Mouse (Mus musculus): ENCODE results near the gene Sesn1. TPM values are rescaled to one million over a fixed set of nuclear protein-coding genes. Genes with fewer than 3 reads are reported as not detected.

Sesn1 gene
- polyA plus RNA-seq, 1 experiment: 9.7 TPM

DNA sequence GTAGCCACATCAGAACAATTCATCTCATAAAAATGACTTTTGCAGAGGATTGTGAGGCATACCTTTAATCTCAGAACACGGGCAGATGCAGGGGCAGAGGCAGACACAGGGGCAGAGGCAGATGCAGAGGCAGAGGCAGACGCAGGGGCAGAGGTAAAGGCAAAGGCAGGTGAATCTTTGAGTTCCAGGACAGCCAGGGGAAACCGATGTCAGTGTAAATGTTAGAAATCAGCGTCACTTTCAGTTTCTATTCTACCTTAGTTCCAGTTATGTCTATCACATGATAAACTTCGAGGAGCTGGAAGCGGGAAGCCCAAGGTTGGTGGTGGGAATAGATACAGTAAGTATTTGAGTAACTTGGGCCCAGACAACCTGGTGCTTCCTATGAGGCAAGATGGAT, 42.5 kb upstream of the Sesn1 start:
- no peaks in the 10 kb centered on the region for H3K27me3 ChIP-seq (ENCODE audit: control insufficient read depth, insufficient read depth, insufficient read length)
- no peak for TF ChIP-seq MYOD1 (IDR thresholded peaks at IDR 0.05; ENCODE audit: control insufficient read depth in 1 of 3, insufficient read length in 2 of 3, low read depth in 2 of 3)
- TF ChIP-seq POLR2A (IDR thresholded peaks at IDR 0.05; ENCODE audit: insufficient read length, low read depth): no peak
- H3K79me2 ChIP-seq (ENCODE audit: control insufficient read depth, insufficient read depth): no peaks in the 10 kb centered on the region
- no peak overlapping the region for H3K4me2 ChIP-seq (ENCODE audit: low read depth)
- H3K36me3 ChIP-seq (ENCODE audit: control insufficient read depth, insufficient read depth): no peaks in the 10 kb centered on the region
- H3ac ChIP-seq (ENCODE audit: control insufficient read depth, insufficient read length): no peak overlapping the region
- no peak overlapping the region for H3K4me3 ChIP-seq

GRCm38 (mm10) chr10:41792375-41792774, 17.4 kb upstream of the Sesn1 start:
- Histone ChIP-seq H3K79me2 (ENCODE audit: control insufficient read depth, insufficient read depth) (no peaks in the 10 kb centered on the region), H3K27me3 (ENCODE audit: control insufficient read depth, insufficient read depth, insufficient read length) (no peaks in the 10 kb centered on the region), H3ac (ENCODE audit: control insufficient read depth, insufficient read length) (no peak overlapping the region), H3K4me2 (ENCODE audit: low read depth) (no peak overlapping the region), H3K4me3 (no peak overlapping the region), H3K36me3 (ENCODE audit: control insufficient read depth, insufficient read depth) (no peaks in the 10 kb centered on the region)
- TF ChIP-seq E2F4 (IDR thresholded peaks at IDR 0.05; ENCODE audit: insufficient read depth): no peak
- TF ChIP-seq TCF3 (IDR thresholded peaks at IDR 0.05; ENCODE audit: insufficient read length, low read depth): no peak
- TF ChIP-seq TCF12 (IDR thresholded peaks at IDR 0.05; ENCODE audit: insufficient read depth, poor library complexity, severe bottlenecking): no peak
- no peak for TF ChIP-seq POLR2AphosphoS2 (IDR thresholded peaks at IDR 0.05; ENCODE audit: insufficient read length, low read depth)
- TF ChIP-seq MYOD1 (IDR thresholded peaks at IDR 0.05; ENCODE audit: control insufficient read depth in 1 of 3, insufficient read length in 2 of 3, low read depth in 2 of 3): no peak
- TF ChIP-seq MYOG (IDR thresholded peaks at IDR 0.05; ENCODE audit: control insufficient read depth in 1 of 3, insufficient read depth in 1 of 3, insufficient read length in 2 of 3, low read depth in 2 of 3): no peak
- TF ChIP-seq SRF (IDR thresholded peaks at IDR 0.05; ENCODE audit: control insufficient read depth, insufficient read length, low read depth): no peak
- no peak for TF ChIP-seq USF1 (IDR thresholded peaks at IDR 0.05; ENCODE audit: low read depth)
- no peak for TF ChIP-seq CEBPB (IDR thresholded peaks at IDR 0.05; ENCODE audit: insufficient read depth, poor library complexity, severe bottlenecking)
- no peak for TF ChIP-seq POLR2A (IDR thresholded peaks at IDR 0.05; ENCODE audit: insufficient read length, low read depth)
- TF ChIP-seq REST (IDR thresholded peaks at IDR 0.05; ENCODE audit: insufficient read depth, insufficient read length): no peak
- no peak for TF ChIP-seq MAX (IDR thresholded peaks at IDR 0.05; ENCODE audit: low read depth)

DNA sequence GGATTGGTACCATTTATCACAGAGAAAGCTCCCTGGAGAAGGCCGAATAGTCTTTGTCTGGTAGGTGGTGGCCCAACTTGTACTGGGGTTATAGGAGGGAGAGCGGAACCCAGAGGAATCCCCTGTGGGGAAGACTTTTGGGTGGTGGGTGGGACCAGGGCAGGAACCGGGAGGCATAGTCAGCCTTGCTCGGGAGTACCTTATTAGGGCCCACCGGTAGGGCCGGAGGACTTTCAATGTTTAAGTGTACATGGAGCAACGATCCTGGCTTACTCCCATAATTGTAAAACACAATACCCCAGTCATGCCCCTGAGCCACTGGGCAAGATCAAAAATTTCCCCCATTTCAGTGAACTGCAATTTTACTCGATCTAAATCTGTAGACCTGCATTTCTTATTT, 12.5 kb upstream of the Sesn1 start:
- TF ChIP-seq POLR2A (IDR thresholded peaks at IDR 0.05; ENCODE audit: insufficient read length, low read depth): no peak
- TF ChIP-seq POLR2AphosphoS2 (IDR thresholded peaks at IDR 0.05; ENCODE audit: insufficient read length, low read depth): no peak
- TF ChIP-seq TCF3 (IDR thresholded peaks at IDR 0.05; ENCODE audit: insufficient read length, low read depth): no peak
- no peak overlapping the region for H3K4me3 ChIP-seq

GRCm38 (mm10) chr10:41803467-41803866, 6.3 kb upstream of the Sesn1 start:
- no peaks in the 10 kb centered on the region for H3K79me2 ChIP-seq (ENCODE audit: control insufficient read depth, insufficient read depth)
- no peak for TF ChIP-seq MYOG (IDR thresholded peaks at IDR 0.05; ENCODE audit: control insufficient read depth in 1 of 3, insufficient read depth in 1 of 3, insufficient read length in 2 of 3, low read depth in 2 of 3)
- TF ChIP-seq USF1 (IDR thresholded peaks at IDR 0.05; ENCODE audit: low read depth): no peak
- no peak for TF ChIP-seq SRF (IDR thresholded peaks at IDR 0.05; ENCODE audit: control insufficient read depth, insufficient read length, low read depth)
- TF ChIP-seq E2F4 (IDR thresholded peaks at IDR 0.05; ENCODE audit: insufficient read depth): no peak
- no peak for TF ChIP-seq POLR2AphosphoS2 (IDR thresholded peaks at IDR 0.05; ENCODE audit: insufficient read length, low read depth)
- TF ChIP-seq MAX (IDR thresholded peaks at IDR 0.05; ENCODE audit: low read depth): no peak
- TF ChIP-seq POLR2A (IDR thresholded peaks at IDR 0.05; ENCODE audit: insufficient read length, low read depth): no peak
- no peak for TF ChIP-seq TCF3 (IDR thresholded peaks at IDR 0.05; ENCODE audit: insufficient read length, low read depth)
- TF ChIP-seq REST (IDR thresholded peaks at IDR 0.05; ENCODE audit: insufficient read depth, insufficient read length): no peak
- no peak for TF ChIP-seq TCF12 (IDR thresholded peaks at IDR 0.05; ENCODE audit: insufficient read depth, poor library complexity, severe bottlenecking)
- TF ChIP-seq CEBPB (IDR thresholded peaks at IDR 0.05; ENCODE audit: insufficient read depth, poor library complexity, severe bottlenecking): no peak
- no peak for TF ChIP-seq MYOD1 (IDR thresholded peaks at IDR 0.05; ENCODE audit: control insufficient read depth in 1 of 3, insufficient read length in 2 of 3, low read depth in 2 of 3)
- H3K36me3 ChIP-seq (ENCODE audit: control insufficient read depth, insufficient read depth): no peaks in the 10 kb centered on the region
- no peaks in the 10 kb centered on the region for H3K27me3 ChIP-seq (ENCODE audit: control insufficient read depth, insufficient read depth, insufficient read length)
- no peak overlapping the region for H3K4me3 ChIP-seq
- H3K4me2 ChIP-seq (ENCODE audit: low read depth): no peak overlapping the region
- H3ac ChIP-seq (ENCODE audit: control insufficient read depth, insufficient read length): no peak overlapping the region

More for the DNA sequence above, 12.5 kb upstream of the Sesn1 start:
- Histone ChIP-seq H3K4me2 (ENCODE audit: low read depth) (no peak overlapping the region), H3ac (ENCODE audit: control insufficient read depth, insufficient read length) (no peak overlapping the region), H3K27me3 (ENCODE audit: control insufficient read depth, insufficient read depth, insufficient read length) (no peaks in the 10 kb centered on the region), H3K36me3 (ENCODE audit: control insufficient read depth, insufficient read depth) (no peaks in the 10 kb centered on the region), H3K79me2 (ENCODE audit: control insufficient read depth, insufficient read depth) (no peaks in the 10 kb centered on the region)

DNA sequence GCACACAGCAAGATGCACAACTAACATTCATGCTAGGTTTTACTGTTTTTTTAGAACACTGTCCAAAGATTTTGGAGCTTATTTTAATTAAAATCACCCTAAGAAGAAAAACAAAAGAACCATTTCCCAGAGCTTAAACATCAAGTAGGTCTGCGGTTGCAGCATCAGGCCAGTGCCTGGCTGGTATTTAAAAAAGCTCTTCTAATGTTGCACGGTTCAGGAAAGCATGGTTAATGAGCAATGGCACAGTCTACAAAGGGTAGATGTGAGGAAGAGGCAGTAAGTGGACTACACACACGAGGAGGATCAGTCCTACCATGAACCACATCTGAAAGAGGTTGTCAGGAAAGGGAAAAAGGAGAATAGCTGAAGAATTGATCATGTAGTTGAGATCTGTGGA, 5.0 kb upstream of the Sesn1 start:
- TF ChIP-seq SRF (IDR thresholded peaks at IDR 0.05; ENCODE audit: control insufficient read depth, insufficient read length, low read depth) (no peak), CEBPB (IDR thresholded peaks at IDR 0.05; ENCODE audit: insufficient read depth, poor library complexity, severe bottlenecking) (no peak), MAX (IDR thresholded peaks at IDR 0.05; ENCODE audit: low read depth) (no peak), TCF3 (IDR thresholded peaks at IDR 0.05; ENCODE audit: insufficient read length, low read depth) (no peak), MYOG (IDR thresholded peaks at IDR 0.05; ENCODE audit: control insufficient read depth in 1 of 3, insufficient read depth in 1 of 3, insufficient read length in 2 of 3, low read depth in 2 of 3) (no peak), REST (IDR thresholded peaks at IDR 0.05; ENCODE audit: insufficient read depth, insufficient read length) (no peak), E2F4 (IDR thresholded peaks at IDR 0.05; ENCODE audit: insufficient read depth) (no peak), TCF12 (IDR thresholded peaks at IDR 0.05; ENCODE audit: insufficient read depth, poor library complexity, severe bottlenecking) (no peak), USF1 (IDR thresholded peaks at IDR 0.05; ENCODE audit: low read depth) (no peak), POLR2AphosphoS2 (IDR thresholded peaks at IDR 0.05; ENCODE audit: insufficient read length, low read depth) (no peak), POLR2A (IDR thresholded peaks at IDR 0.05; ENCODE audit: insufficient read length, low read depth) (no peak), MYOD1 (IDR thresholded peaks at IDR 0.05; ENCODE audit: control insufficient read depth in 1 of 3, insufficient read length in 2 of 3, low read depth in 2 of 3) (no peak)
- no peak overlapping the region for H3K4me3 ChIP-seq

More for the DNA sequence above, 5.0 kb upstream of the Sesn1 start:
- Histone ChIP-seq H3K36me3 (ENCODE audit: control insufficient read depth, insufficient read depth) (no peaks in the 10 kb centered on the region), H3K79me2 (ENCODE audit: control insufficient read depth, insufficient read depth) (no peaks in the 10 kb centered on the region), H3ac (ENCODE audit: control insufficient read depth, insufficient read length) (no peak overlapping the region), H3K27me3 (ENCODE audit: control insufficient read depth, insufficient read depth, insufficient read length) (no peaks in the 10 kb centered on the region), H3K4me2 (ENCODE audit: low read depth) (no peak overlapping the region)

Data from myocyte (in vitro differentiated cells).